19 mouse cellular contexts compared by ENCODE assay signal in genomic region chr8:124980828-124981227, GRCm38 (mm10). TPM values are rescaled to one million over a fixed set of nuclear protein-coding genes. Genes with fewer than 3 reads are reported as not detected.
DNase-seq lines count a peak whose midpoint lies in the region; ATAC-seq and TF ChIP-seq lines count a peak whose summit lies in the region.
"Had no signal": no experiment of that assay in that cellular context is flagged by ENCODE, and none has a peak within 500 bp of the region (broad histone marks: within the 10 kb centered on the region; RNA-seq: fewer than 3 reads in every experiment).

No protein-coding gene starts in this region.

- 0 out of 2 replicates have a peak, but pooled peaks cover 2% of the 10 kb centered on the region for H3K9me3 ChIP-seq in intestine, postnatal 0 days (ENCODE audit: control insufficient read depth)
- H3K9me3 ChIP-seq in intestine, embryonic 16.5 days (ENCODE audit: control insufficient read depth, low read length) = no peaks in the 10 kb centered on the region
- H3K9me3 ChIP-seq in kidney, embryonic 15.5 days (replicated peaks) = 0 out of 2 replicates have a peak, but pooled peaks cover 2% of the 10 kb centered on the region
- H3K9me3 ChIP-seq: embryonic facial prominence, embryonic 15.5 days; hindbrain, embryonic 13.5 days had no signal

- no peak for ATAC-seq in intestine, postnatal 0 days
- ATAC-seq in intestine, embryonic 16.5 days = no peak
- ATAC-seq in megakaryocyte-erythroid progenitor cell, adult 5-6 weeks (replicated peaks; ENCODE audit: low FRiP score, low TSS enrichment, poor library complexity, severe bottlenecking) = 0 out of 2 replicates have a peak, but pooled peaks have one; percentile 14
- no peak for ATAC-seq in kidney, embryonic 15.5 days (replicated peaks; ENCODE audit: low FRiP score)
- ATAC-seq: forebrain, embryonic 16.5 days; lung, postnatal 0 days had no signal

- peak; percentile 24 for TF ChIP-seq CTCF in intestine, postnatal 0 days (IDR thresholded peaks at IDR 0.05; ENCODE audit: low read depth)
- no peak for TF ChIP-seq CTCF in kidney, adult 2 months (conservative IDR thresholded peaks at IDR 0.05; ENCODE audit: insufficient read depth, insufficient read length, low read depth, low read length)

- H3K9ac ChIP-seq in intestine, postnatal 0 days (ENCODE audit: low read depth, low read length) = no peak overlapping the region
- no peak overlapping the region for H3K9ac ChIP-seq in intestine, embryonic 16.5 days (ENCODE audit: low read depth, low read length)
- H3K9ac ChIP-seq in kidney, embryonic 15.5 days = no peak overlapping the region
- H3K9ac ChIP-seq: embryonic facial prominence, embryonic 15.5 days; heart, embryonic 12.5 days; hindbrain, embryonic 13.5 days; midbrain, embryonic 12.5 days had no signal

- peak; percentile 45 for DNase-seq in thymus, postnatal 4 days
- no peak for DNase-seq in thymus, adult 18-20 months
- no peak for DNase-seq in kidney, adult 2 months
- DNase-seq: adrenal gland, postnatal 25 days; cerebellum, adult 11-12 months; cerebellum, postnatal 25 days; heart, postnatal 14 days; kidney, postnatal 36 days had no signal

- H3K36me3 ChIP-seq in intestine, postnatal 0 days (ENCODE audit: control insufficient read depth, insufficient read depth) = no peaks in the 10 kb centered on the region
- no peaks in the 10 kb centered on the region for H3K36me3 ChIP-seq in intestine, embryonic 16.5 days (ENCODE audit: control insufficient read depth, insufficient read depth, low read length)
- no peaks in the 10 kb centered on the region for H3K36me3 ChIP-seq in kidney, adult 2 months (ENCODE audit: control insufficient read depth, insufficient read depth, low read length)
- H3K36me3 ChIP-seq in kidney, embryonic 15.5 days = no peaks in the 10 kb centered on the region
- H3K36me3 ChIP-seq: embryonic facial prominence, embryonic 15.5 days; heart, embryonic 12.5 days; hindbrain, embryonic 13.5 days; limb, embryonic 10.5 days; midbrain, embryonic 12.5 days had no signal

- H3K4me3 ChIP-seq in intestine, postnatal 0 days (ENCODE audit: low read depth, low read length) = no peak overlapping the region
- H3K4me3 ChIP-seq in intestine, embryonic 16.5 days (ENCODE audit: low read length) = no peak overlapping the region
- no peak overlapping the region for H3K4me3 ChIP-seq in kidney, adult 2 months (ENCODE audit: insufficient read depth, low read depth, low read length)
- no peak overlapping the region for H3K4me3 ChIP-seq in kidney, embryonic 15.5 days (replicated peaks)
- H3K4me3 ChIP-seq: embryonic facial prominence, embryonic 15.5 days; heart, embryonic 12.5 days; hindbrain, embryonic 13.5 days; limb, embryonic 10.5 days; midbrain, embryonic 12.5 days had no signal

- H3K4me2 ChIP-seq in intestine, postnatal 0 days (replicated peaks; ENCODE audit: low read depth) = no peak overlapping the region
- H3K4me2 ChIP-seq in intestine, embryonic 16.5 days (ENCODE audit: low read depth, low read length) = no peak overlapping the region
- no peak overlapping the region for H3K4me2 ChIP-seq in kidney, embryonic 15.5 days
- H3K4me2 ChIP-seq: embryonic facial prominence, embryonic 15.5 days; heart, embryonic 12.5 days; hindbrain, embryonic 13.5 days; midbrain, embryonic 12.5 days had no signal

- TF ChIP-seq POLR2A in kidney, adult 2 months (IDR thresholded peaks at IDR 0.05; ENCODE audit: low read depth, low read length) = no peak

- no peaks in the 10 kb centered on the region for H3K4me1 ChIP-seq in intestine, postnatal 0 days (replicated peaks; ENCODE audit: control insufficient read depth, insufficient read depth, low read length)
- no peaks in the 10 kb centered on the region for H3K4me1 ChIP-seq in intestine, embryonic 16.5 days (ENCODE audit: control insufficient read depth, insufficient read depth, low read length)
- H3K4me1 ChIP-seq in kidney, adult 2 months (ENCODE audit: control insufficient read depth, insufficient read depth, low read length) = no peaks in the 10 kb centered on the region
- no peaks in the 10 kb centered on the region for H3K4me1 ChIP-seq in kidney, embryonic 15.5 days
- H3K4me1 ChIP-seq: embryonic facial prominence, embryonic 15.5 days; heart, embryonic 12.5 days; hindbrain, embryonic 13.5 days; limb, embryonic 10.5 days; midbrain, embryonic 12.5 days had no signal

- no peaks in the 10 kb centered on the region for H3K27me3 ChIP-seq in intestine, postnatal 0 days (replicated peaks; ENCODE audit: control insufficient read depth, insufficient read depth, low read length)
- H3K27me3 ChIP-seq in intestine, embryonic 16.5 days (replicated peaks; ENCODE audit: control insufficient read depth, insufficient read depth, low read length) = 0 out of 2 replicates have a peak, but pooled peaks cover 3% of the 10 kb centered on the region
- no peaks in the 10 kb centered on the region for H3K27me3 ChIP-seq in kidney, adult 2 months (replicated peaks; ENCODE audit: control insufficient read depth, insufficient read depth, low read length)
- no peaks in the 10 kb centered on the region for H3K27me3 ChIP-seq in kidney, embryonic 15.5 days
- H3K27me3 ChIP-seq: embryonic facial prominence, embryonic 15.5 days; hindbrain, embryonic 13.5 days had no signal

- 83% methylated on average over 8 of the region's 8 CpGs for WGBS in intestine, postnatal 0 days
- WGBS in intestine, embryonic 16.5 days = 82% methylated on average over 8 of the region's 8 CpGs
- 87% methylated on average over 8 of the region's 8 CpGs for WGBS in kidney, adult 2 months
- 86% methylated on average over 8 of the region's 8 CpGs for WGBS in kidney, embryonic 15.5 days

- H3K27ac ChIP-seq in intestine, postnatal 0 days (ENCODE audit: low read depth, low read length) = no peak overlapping the region
- no peak overlapping the region for H3K27ac ChIP-seq in intestine, embryonic 16.5 days (ENCODE audit: low read length)
- H3K27ac ChIP-seq in kidney, adult 2 months (ENCODE audit: insufficient read depth, low read depth, low read length) = no peak overlapping the region
- no peak overlapping the region for H3K27ac ChIP-seq in kidney, embryonic 15.5 days
- H3K27ac ChIP-seq: embryonic facial prominence, embryonic 15.5 days; hindbrain, embryonic 13.5 days; limb, embryonic 10.5 days; midbrain, embryonic 12.5 days had no signal

RNA-seq across cellular contexts. Expression of gene Egln1, which starts 31.7 kb away (rescaled TPM):
- 8.2 and 8.5 TPM in 2 replicates for polyA plus RNA-seq in intestine, postnatal 0 days (2015; fragmentation: Nextera tagmentation; extraction: Ambion mirVana)
- polyA plus RNA-seq in intestine, embryonic 16.5 days (2015; fragmentation: Nextera tagmentation; extraction: Ambion mirVana) = 9.4 and 11.0 TPM in 2 replicates
- total RNA-seq in megakaryocyte-erythroid progenitor cell, adult 5-6 weeks (2014; fragmentation: Nextera tagmentation) = 12.8 and 16.6 TPM in 2 replicates
- total RNA-seq in megakaryocyte-erythroid progenitor cell, adult 5-6 weeks (2017) = 11.7 and 13.6 TPM in 2 replicates
- 35.8 and 38.8 TPM in 2 replicates for polyA plus RNA-seq in kidney, adult 2 months (2012; rRNA removed)
- 10.9 and 11.1 TPM in 2 replicates for polyA plus RNA-seq in kidney, embryonic 15.5 days (2015; fragmentation: Nextera tagmentation; extraction: Ambion mirVana)

RNA-seq across cellular contexts. Expression of gene Tsnax, which starts 32.0 kb away (rescaled TPM):
- 47.4 and 48.3 TPM in 2 replicates for polyA plus RNA-seq in intestine, postnatal 0 days (2015; fragmentation: Nextera tagmentation; extraction: Ambion mirVana)
- 98.2 and 106 TPM in 2 replicates for polyA plus RNA-seq in intestine, embryonic 16.5 days (2015; fragmentation: Nextera tagmentation; extraction: Ambion mirVana)
- 57.8 and 63.6 TPM in 2 replicates for total RNA-seq in megakaryocyte-erythroid progenitor cell, adult 5-6 weeks (2014; fragmentation: Nextera tagmentation)
- total RNA-seq in megakaryocyte-erythroid progenitor cell, adult 5-6 weeks (2017) = 73.7 and 83.3 TPM in 2 replicates
- 29.6 and 37.8 TPM in 2 replicates for polyA plus RNA-seq in kidney, adult 2 months (2012; rRNA removed)
- polyA plus RNA-seq in kidney, embryonic 15.5 days (2015; fragmentation: Nextera tagmentation; extraction: Ambion mirVana) = 118 and 119 TPM in 2 replicates
